Mouse (Mus musculus) urinary bladder, postnatal 25 days (tissue): ENCODE measurements around the gene Dolpp1.
"Not testable (repeated sequence)": the region's sequence is repeated elsewhere in the genome, so short reads cannot be mapped to it uniquely, and the experiment has no call there.

Source experiments
- DNase-seq: peaks from one replicate; pipeline ENCODE4 v3.0.0; 2022; ENCODE audit warnings: low spot score

Gene Dolpp1

GRCm38 (mm10) chr2:30413038-30413973 lies 21.3 kb downstream of the Dolpp1 start:
- DNase-seq = no peak

DNA sequence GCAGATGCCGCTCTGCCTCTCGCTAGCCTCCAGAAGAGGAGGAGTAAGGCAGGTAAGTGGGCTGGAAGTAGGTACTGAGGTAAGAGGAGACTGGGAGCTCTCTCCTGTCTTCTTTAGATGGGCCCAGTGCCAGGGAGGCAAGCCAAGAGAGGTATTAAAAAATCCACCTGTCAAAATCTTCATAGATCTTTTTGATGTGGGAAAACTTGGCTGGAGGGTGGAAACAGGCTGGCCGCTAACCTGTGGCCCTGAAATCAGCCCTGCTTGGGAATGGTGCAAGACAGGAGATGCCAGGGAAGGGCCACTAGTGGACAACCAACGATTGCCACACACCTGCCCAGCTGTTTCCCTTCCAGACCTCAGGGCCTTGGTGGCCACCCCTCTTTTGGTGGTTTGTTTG lies 22.0 kb downstream of the Dolpp1 start:
- DNase-seq = no peak

DNA sequence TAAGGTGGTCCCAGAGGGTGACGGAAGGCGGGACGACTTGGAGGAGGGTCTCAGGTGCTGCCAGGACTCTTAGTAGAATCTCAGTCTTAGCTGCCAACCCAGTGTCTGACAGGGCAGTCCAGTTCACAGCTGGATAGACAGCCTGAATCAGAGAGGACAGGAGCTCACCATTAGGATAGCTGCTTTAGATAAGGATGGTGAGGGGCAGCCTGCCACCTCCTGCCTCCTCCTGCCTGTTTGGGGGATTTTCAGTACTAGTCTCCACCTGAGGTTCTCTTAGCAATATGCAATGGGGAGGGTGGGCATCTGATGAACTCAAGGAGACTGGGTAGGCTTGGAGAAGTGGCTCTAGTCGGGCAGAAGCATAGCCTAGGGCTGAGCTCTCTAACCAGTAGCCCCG lies 22.6 kb downstream of the Dolpp1 start:
- DNase-seq = no peak

DNA sequence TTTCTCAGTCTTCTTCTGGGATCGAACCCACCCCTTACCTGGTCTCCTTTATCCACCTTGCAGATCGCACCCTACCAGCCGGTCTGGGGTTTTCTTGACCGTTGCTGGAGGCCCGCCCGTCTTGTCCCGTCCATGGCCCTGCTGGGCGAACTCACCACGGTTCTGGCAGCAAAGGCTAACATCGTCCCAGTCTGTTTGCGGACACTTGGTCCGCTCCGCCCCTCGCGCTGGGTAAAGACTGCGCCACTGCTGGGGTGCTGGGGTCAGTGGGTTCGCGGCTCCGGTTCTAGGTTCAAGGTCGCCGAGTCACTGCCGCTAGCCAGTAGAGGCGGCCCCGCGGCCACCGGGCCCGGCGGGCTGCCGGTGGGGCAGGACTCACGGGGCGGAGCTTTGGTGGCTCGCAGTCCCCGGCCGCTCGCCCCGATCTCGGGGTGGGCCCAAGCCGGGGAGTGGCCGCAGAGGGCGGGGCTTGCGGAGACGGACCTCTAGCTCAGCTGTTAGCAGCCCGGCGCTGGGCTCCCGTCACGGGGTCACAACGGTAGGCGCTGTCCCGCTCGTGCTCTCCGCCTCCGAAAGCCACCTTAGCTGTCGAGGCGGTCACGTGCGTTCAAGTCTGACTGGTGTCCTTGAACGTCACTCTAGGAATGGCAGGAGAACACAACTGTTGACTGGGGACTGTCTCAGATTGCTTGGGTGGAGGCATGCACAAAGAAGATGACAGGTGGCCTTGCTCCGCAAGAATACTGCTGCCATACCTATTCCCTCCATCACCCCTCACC lies 23.3 kb downstream of the Dolpp1 start, which contains the start of gene Crat:
Gene Crat (minus strand): TSS at position 657 of the 779 bp plus-strand sequence.
- DNase-seq = peak; percentile 87

DNA sequence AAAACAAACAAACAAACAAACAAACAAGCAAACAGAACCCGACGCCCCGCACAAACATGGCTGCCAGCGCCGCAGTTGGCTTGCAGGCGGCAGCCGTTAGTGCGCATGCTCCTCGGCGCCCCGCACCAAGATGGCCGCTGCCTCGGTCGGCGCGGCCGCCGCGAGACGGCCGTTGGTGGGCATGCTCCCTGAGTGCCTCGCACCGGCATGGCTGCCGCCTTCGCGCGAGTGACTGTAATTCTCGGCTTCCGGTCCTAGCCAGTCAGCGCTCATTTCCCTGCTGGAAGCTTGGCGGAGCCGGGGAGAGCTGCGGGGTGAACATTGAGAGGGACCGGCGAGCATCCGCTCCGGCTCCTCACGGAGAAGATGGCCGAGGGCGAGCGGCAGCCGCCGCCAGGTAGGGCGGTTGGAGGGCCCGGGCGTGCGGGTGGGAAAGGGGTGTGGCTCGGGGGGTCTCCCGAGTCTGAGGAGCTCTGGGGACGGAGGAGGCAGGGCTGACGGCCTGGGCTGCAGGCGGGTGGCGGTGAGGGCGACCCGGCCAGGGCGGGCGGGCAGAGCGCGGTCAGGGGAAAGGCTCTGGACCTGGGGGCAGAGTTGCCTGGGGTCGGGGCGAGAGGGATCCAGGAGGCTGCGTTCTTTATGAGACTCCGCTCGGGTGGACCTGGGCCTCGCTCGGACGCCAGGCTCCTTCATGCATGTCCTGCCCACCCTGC lies 24.0 kb downstream of the Dolpp1 start, which contains the start of gene Ptpa:
Gene Ptpa (plus strand): TSS at position 104 of the 713 bp plus-strand sequence.
- DNase-seq = peak; percentile 90

- DNase-seq = no peak
These were observed 24.6 kb downstream of the Dolpp1 start for GRCm38 (mm10) chr2:30416649-30416965.

GRCm38 (mm10) chr2:30417154-30417553 lies 25.1 kb downstream of the Dolpp1 start:
- not testable (repeated sequence) for DNase-seq

DNA sequence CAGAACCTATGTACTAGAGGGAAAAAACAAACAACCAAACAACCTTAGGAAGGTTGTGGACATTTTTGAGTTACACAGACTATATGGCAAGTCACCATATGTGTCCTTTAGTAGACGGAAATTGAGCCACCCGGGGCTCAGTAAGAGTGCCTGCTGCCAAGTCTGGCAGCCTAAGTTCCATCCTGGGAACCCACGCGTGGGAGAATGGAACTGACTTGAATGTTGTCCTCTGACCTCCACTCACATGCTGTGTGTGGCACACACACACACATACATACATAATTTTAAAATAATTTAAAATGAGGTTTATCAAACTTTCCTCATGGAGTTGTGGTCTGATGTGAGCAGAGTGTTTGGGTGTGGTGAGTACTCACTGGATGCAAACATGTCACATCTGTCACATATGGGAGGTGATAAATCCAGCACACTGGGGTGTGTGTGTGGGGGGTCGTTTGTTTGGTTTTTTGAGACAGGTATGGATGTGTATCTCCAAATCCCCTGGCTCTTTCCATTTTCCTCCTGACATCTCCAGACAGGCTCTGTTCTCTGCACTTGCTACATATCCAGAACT lies 25.6 kb downstream of the Dolpp1 start:
- DNase-seq = no peak

DNA sequence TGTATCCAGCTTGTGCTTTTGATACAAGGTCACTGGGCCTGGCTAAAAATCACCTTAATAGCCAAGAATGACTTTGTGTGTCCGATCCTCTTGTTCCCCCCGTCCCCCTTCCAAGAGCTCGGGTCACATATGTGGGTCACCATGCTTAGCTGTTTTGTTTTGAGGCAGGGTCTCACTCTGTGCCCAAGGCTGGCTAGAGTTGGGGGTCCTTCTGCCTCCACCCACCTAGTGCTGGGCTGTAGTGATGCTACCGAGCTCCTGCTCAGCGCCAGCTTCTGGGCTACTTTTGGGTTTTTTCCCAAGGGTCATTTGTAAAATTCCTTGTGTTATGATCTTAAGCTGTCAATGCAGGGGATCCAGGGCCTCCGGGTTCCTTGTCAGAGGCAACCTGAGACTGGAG lies 26.2 kb downstream of the Dolpp1 start:
- no peak for DNase-seq

DNA sequence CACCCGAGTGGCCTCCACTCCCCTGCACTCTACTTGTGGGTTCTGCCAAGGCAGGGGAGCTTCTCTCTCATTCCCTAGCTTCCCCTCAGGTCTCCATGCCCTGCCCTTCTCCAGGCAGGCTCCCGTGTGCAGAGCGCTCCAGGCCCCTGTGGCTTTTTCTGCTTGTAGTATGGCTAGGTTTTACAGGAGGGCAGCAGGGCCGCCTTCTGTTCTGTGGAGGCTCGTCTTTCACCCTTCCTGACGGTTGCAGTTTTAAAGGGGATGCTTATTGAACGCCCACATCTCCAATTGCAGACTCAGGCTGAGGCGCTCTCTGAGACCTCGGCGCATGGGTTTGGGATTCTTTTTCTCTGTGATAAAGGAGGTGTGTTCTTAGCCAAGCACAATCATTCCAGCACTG lies 27.1 kb downstream of the Dolpp1 start:
- DNase-seq = no peak

DNA sequence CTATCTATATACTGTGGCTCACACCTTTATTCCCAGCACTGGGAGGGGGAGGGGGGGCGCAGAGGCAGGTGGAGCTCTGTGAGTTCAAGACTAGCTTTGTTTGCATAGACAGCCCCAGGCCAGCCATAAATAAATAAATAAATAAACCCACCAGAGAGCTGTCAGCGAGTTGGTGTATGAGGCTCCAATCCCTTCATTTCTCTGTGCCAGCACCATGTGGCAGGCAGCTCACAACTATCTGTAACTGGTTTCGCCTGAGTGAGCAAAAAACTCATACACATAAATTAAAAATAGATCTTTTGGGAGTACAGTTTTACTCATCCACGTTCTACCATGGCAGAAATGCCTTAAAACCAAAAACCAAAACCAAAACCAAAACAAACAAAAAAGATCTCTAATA lies 29.4 kb downstream of the Dolpp1 start:
- no peak for DNase-seq

GRCm38 (mm10) chr2:30429156-30429555 lies 37.1 kb downstream of the Dolpp1 start:
- no peak for DNase-seq

- DNase-seq = peak; percentile 59
These were observed 43.5 kb downstream of the Dolpp1 start for GRCm38 (mm10) chr2:30435326-30436155.

DNA sequence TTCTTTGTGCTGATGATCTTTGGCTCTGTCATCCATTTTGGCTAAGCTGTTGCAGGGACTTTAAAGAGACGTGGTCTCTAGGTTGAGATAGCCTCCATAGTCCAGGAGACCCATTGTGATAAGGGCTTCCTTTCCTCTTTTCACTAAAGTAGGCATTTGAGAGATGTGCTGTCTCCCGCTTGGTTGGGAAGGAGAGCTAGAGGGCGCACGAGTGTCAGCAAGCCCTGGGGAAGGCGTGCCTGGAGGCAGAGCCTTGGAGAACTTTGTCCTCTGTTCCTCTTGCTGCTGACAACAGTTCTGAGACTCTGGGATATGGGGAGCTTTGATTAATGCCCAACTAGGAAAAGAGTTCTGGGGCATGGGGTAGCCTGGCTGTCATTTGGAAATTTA lies 44.1 kb downstream of the Dolpp1 start:
- DNase-seq = no peak

GRCm38 (mm10) chr2:30436809-30437208 lies 44.8 kb downstream of the Dolpp1 start:
- no peak for DNase-seq

GRCm38 (mm10) chr2:30437791-30438190 lies 45.7 kb downstream of the Dolpp1 start:
- no peak for DNase-seq

- DNase-seq = no peak
These were observed 47.6 kb downstream of the Dolpp1 start for GRCm38 (mm10) chr2:30439631-30440030.

DNA sequence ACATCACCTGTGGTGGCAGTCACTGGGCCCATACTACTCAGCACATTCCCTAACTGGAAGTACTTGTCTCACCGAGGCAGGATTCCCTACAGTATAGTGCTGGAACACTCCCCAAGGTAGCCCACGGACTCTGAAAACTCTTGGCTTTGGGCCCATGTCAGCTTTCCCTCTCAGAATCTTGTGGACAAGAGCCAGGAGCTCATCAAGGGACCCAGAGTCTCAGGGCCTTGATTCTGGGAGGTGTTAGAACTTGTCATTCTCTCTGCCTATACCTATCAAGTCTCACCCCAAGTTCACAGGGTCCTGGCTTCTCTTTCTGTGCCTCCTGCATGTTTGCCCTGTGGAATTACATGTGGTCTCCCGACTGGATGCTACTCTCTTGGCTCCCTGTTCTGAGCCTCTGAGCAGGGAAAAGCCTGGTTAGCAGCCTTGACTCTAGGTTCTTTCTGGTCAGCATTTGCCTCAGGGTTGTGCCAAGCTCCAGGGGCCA lies 48.2 kb downstream of the Dolpp1 start:
- DNase-seq = no peak

GRCm38 (mm10) chr2:30440701-30441517 lies 48.9 kb downstream of the Dolpp1 start:
- peak; percentile 57 for DNase-seq
